Mouse (Mus musculus) T-helper 1 cell (primary cell): ENCODE measurements around the gene Setd1a.
"Not testable (repeated sequence)": the region's sequence is repeated elsewhere in the genome, so short reads cannot be mapped to it uniquely, and the experiment has no call there.

ENCODE experiments used
- in situ Hi-C: fragments of 300-600 bp; cut with MboI, MseI; formaldehyde crosslinking; loops from one replicate; pipeline ENCODE4 v1.15.1; 2025; ENCODE audit warnings: high pct_unique_total_duplicates

The Setd1a gene

DNA sequence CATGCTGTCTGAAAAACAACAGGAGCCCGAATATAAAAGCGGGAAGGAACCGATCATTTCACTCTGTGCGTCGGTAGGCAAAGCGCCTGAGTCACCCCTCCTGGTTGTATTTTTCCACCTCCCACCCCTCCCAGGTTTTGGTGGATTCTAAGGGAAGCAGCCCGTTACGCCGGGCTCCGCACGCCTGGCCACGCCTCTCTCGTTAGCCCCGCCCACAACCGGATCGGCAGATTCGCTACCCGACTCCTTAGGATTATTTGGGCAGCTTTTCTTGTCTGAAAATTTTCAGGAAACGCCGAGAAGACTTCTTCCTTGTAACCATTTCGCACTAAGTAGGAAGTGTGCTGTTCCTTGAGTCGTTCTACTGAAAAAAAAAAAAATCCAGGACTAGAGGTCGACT lies at the start of gene Setd1a:
Gene Setd1a (plus strand): TSS at position 245 of the 400 bp plus-strand sequence.
- in situ Hi-C loops: loop anchor here (5.0 kb wide), 1 partner anchor 66 kb away; no protein-coding TSS in a partner anchor

GRCm38 (mm10) chr7:127727898-127728297 lies 48.6 kb upstream of the Setd1a start:
- in situ Hi-C loops: no loop called here

- in situ Hi-C loops: no loop called here
Measured at GRCm38 (mm10) chr7:127730170-127730569, 46.3 kb upstream of the Setd1a start.

DNA sequence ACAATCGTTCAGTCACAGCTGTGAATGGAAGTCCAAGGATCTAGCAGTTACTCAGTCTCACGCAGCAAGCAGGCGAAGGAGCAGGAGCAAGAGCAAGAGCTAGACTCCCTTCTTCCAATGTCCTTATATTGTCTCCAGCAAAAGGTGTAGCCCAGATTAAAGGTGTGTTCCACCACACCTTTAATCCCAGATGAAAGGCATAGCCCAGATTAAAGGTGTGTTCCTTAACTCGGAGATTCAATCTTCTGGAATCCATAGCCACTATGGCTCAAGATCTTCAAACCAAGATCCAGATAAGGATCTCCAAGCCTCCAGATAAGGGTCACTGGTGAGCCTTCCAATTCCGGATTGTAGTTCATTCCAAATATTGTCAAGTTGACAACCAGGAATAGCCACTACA lies 44.4 kb upstream of the Setd1a start, which contains the start of gene Ctf2:
Gene Ctf2 (minus strand): TSS at position 101 of the 400 bp plus-strand sequence.
- in situ Hi-C loops: not testable (repeated sequence)

DNA sequence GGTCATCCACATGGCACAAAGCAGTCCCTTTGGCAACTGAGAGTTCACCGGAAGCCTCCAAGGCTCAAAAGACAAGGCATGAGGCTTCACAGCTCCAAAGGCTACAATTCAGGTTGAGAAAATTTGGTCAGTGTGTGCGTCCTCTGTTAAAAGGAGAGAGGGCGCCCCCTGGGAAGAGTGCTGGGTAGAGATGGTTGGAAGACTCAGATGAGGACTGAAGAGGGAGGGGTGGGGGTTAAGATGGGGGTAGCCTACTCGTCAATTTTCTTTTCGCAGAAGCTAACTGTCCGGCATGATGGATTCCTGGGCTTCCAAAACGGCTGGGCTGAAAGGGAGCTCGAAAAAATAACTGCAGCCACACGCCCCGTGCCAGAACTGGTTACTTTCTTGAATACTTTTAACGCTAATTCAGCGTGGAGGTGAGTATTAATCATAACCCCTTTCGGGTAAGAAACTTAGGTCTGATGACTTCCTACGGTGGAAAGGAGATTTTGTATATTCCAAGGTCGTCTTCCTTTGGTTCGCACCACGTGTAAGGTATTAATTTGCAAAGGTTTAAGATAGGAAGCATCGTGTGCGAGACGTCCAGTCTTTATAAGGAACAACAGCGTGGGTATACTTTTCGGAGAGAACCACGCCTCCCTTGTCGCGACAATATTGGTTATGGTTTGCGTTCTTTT lies 32.0 kb upstream of the Setd1a start, which contains the start of gene Fbxl19:
Gene Fbxl19 (plus strand): TSS at position 178 of the 680 bp plus-strand sequence.
- in situ Hi-C loops: no loop called here

- in situ Hi-C loops: no loop called here
Measured at GRCm38 (mm10) chr7:127745251-127745651, 31.2 kb upstream of the Setd1a start.

DNA sequence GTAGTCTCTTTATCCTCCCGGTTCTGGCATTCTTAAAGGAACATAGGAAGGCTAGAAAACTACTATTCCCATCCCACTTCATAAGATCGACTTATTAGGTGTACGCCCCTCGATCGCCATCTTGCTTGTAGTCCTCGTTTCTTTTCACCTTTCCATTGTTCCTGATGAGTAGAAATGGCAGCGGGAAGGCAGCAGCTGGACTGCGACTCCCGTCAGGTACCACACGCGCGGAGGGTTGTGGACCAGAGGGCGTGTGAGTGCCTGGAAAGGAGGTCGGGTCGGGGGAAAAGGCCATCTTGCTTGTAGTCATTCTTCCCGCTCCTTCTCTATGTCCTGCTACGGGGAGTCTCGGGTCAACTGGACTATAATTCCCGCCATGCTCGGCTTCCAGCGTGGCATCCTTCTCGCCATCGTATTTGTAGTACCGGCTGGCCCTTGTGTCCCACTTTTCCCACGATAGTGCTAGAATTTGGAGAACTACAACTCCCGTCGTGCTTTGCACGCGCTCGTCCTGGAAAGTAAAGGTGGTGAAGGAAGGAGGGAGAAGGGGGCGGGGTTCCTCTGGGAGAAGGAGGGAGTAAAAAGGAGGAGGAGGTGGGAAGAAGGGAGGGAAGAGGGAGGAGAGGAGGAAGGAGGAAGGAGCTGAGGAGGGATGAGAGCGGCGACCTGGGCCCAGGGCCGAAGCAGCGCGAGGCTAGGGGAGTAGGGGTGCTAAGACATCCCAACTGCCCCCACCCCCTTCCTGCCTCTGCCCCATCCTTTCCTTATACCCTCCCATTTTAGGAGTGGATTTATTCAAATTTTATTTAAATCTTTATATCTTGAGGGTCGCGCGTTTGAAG lies 30.6 kb upstream of the Setd1a start:
- in situ Hi-C loops: no loop called here

DNA sequence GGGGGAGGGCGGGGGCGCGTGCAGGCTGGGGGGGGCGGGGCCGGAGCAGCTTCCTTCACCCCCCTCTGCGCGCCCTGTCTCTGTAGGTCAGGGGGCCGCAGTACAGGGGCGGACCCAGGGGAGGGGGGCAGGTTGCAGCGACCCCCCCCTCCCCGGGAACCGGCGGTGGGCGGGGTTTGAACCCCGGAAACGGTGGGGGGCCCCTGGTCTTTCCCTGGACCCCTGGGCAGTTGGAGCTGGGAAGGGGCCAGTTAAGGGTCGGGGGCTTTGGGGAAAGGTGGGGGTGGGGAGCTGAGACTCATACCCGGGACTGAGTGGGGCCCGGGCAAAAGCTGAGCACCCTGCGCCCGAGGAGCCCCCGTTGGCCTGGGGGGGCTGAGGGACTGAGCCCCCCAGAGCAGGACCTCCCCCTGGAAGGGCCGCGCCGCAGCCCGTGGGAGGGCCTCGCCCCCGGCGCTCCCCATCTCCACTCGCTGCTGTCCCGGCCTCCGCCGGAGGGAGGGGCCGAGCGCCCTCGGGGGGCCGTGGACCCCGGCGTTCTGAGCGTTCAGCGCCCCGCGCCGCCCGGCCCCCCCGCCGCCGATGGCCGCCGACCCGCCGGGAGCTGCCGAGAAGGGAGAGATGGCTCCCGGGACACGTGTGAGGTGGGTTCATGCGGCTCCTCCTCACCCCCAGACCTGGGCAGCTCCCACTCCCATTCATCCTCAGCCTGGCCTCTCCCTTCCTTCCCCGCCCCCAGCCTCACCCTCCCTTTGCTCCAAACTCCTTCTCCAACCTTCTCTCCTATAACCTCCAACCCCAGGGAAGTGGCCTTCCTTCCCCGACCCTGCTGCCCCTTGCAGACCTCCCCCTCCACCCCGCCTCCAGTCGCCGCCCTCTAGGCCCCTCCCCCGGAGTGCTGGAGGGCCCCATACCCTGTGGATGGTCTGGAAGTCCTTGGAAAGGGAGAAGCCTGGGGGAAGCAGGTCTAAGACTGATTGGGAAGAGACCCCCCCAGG lies 29.7 kb upstream of the Setd1a start:
- in situ Hi-C loops: no loop called here

DNA sequence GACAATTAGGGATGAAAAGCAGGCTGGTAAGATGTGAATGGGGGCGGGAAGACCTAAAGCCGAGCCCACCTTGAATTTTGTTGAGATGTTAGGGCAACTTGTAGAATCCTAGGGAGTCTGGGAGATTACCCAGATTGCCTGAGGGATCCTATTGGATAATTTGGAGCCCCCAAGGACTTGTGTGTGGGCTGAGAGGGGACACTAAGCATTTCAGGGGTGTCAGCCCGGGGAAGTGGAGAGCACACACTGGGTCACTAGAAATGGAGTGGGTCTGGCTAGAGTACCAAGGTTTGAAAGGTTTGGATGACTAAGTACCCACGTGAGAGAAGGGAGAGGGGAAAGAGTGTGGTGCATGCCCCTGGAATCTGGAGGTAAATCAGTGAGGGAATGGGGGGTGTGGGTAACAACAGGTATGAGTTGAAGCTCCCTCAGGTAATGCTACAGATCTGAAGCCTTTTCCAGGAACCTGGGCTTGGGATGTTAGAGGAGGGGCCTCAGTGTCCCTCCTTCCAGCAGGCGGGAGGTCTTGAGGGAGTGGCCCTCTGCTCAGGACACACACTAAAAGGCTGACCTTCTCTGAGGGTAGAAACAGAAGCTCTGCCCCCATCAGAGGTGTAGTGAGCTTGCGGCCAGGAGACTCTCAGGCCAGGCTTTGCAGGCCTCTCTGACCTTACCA lies 28.8 kb upstream of the Setd1a start:
- in situ Hi-C loops: no loop called here

DNA sequence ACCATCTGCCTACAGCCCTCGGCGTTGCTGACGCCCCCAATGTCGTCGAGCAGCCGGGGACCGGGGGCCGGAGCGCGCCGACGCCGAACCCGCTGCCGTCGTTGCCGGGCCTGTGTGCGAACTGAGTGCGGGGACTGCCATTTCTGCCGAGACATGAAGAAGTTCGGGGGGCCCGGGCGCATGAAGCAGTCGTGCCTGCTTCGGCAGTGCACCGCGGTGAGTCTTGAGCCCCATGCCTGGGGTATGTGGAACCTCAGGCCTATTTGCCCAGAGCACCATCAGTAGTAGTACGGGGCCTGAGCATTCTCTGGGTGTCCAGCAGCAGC lies 28.3 kb upstream of the Setd1a start:
- in situ Hi-C loops: no loop called here

- in situ Hi-C loops: no loop called here
Measured at GRCm38 (mm10) chr7:127750131-127751127, 26.0 kb upstream of the Setd1a start.

DNA sequence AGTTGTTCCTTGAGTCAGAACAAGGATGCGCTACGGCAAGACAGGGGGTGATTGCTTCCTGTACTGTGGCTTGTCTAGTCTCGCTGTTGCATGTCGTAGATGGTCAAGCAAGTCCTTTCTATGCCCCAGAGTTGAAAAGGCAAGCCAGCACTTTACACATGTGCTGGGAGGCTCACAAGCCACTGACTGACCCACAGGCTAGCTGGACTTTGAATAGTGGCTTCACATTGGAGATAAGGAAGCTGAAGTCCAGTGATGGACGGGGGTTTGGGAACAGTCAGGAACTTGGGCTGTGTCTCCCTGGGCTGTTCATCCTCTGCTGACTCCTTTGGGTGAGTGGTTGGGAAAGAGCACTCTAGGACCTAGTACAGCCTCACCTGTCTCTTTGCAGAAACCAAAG lies 24.9 kb upstream of the Setd1a start:
- in situ Hi-C loops: no loop called here

GRCm38 (mm10) chr7:127752069-127752468 lies 24.4 kb upstream of the Setd1a start:
- in situ Hi-C loops: no loop called here

DNA sequence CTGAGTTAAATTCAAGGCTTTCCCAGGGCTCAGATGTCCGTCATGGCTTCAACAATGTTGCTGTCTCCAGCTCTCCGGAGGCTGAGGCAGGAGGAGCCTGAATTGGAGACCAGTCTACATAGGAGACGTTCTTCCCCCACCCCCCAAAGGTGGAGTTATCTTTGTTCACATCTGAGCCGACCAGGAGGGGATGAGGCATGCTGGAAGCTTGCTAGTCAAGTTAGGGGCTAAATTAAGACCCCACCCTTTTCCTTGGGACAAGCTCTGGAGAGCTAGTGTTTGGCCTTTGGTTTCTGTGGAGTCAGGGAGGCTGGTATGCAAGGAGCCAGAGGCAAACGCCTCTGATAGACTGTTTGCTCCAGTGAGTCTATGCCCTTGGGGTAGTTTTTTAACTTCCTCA lies 23.3 kb upstream of the Setd1a start:
- in situ Hi-C loops: no loop called here

- in situ Hi-C loops: no loop called here
Measured at GRCm38 (mm10) chr7:127753741-127754140, 22.7 kb upstream of the Setd1a start.

DNA sequence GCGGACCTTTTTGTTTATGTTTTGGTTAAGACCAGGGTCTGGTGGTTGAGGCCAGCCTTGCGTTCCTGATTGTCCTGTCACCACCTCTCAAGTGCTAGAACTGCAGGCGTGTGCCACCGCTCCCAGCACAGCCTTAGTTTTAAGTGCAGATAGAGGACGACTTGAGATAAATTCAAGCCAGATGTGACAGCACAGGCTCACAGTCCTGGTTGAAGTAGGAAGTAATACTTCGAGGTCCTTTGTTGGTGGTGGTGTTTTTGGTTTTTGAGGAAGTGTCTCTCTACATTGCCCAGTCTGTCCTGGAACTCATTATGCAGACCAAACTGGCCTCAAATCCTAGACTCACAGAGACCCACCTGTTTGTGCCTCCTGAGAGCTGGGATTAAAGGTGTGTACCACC lies 16.8 kb upstream of the Setd1a start:
- in situ Hi-C loops: no loop called here

- in situ Hi-C loops: no loop called here
Measured at GRCm38 (mm10) chr7:127760478-127760877, 16.0 kb upstream of the Setd1a start.

- in situ Hi-C loops: no loop called here
Measured at GRCm38 (mm10) chr7:127761026-127761425, 15.4 kb upstream of the Setd1a start.

- in situ Hi-C loops: no loop called here
Measured at GRCm38 (mm10) chr7:127763642-127764041, 12.8 kb upstream of the Setd1a start.

DNA sequence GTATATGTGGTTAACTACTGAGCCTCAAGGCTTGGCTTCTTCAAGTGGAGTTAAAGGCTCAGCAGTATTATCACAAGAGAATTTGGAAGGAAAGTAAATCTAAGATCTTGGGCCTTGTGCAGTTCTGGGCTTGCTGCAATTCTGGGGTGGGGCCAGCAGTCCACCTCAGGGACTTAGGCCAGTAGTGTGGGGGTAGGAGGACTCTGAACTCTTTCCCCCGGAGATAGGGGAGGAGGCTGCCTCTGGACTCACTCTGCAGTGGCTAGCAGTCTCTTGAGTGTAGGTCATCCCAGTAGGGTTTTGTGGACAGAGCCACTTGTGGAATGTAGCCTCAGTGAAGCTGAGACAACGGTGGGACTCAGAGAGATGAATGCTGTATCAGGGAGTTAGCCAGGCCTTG lies 10.7 kb upstream of the Setd1a start:
- in situ Hi-C loops: no loop called here
